Mouse (Mus musculus): ENCODE data around the gene Rflnb. TPM values are rescaled to one million over a fixed set of nuclear protein-coding genes. Genes with fewer than 3 reads are reported as not detected.

Gene Rflnb
- polyA plus RNA-seq, 1 experiment: 15.7 TPM

- 96% methylated on average over 4 of the region's 4 CpGs for WGBS
- Histone ChIP-seq H3K27me3 (ENCODE audit: control insufficient read depth, insufficient read depth, low read length) (no peaks in the 10 kb centered on the region), H3K4me3 (replicated peaks; ENCODE audit: insufficient read depth, low read depth, low read length) (no peak overlapping the region), H3K27ac (ENCODE audit: insufficient read depth, low read length) (no peak overlapping the region), H3K4me1 (ENCODE audit: control insufficient read depth, insufficient read depth, low read length) (peaks cover 29% of the 10 kb centered on the region)
- DNase-seq: no peak
- no peak for TF ChIP-seq POLR2A (IDR thresholded peaks at IDR 0.05; ENCODE audit: borderline replicate concordance, insufficient read depth, low read length)
- no peak for TF ChIP-seq CTCF (IDR thresholded peaks at IDR 0.05; ENCODE audit: borderline replicate concordance, insufficient read depth, low read depth, low read length)
Observed at GRCm38 (mm10) chr11:76033836-76034235, 6.3 kb upstream of the Rflnb start.

- no peak for TF ChIP-seq POLR2A (IDR thresholded peaks at IDR 0.05; ENCODE audit: borderline replicate concordance, insufficient read depth, low read length)
- no peak for TF ChIP-seq CTCF (IDR thresholded peaks at IDR 0.05; ENCODE audit: borderline replicate concordance, insufficient read depth, low read depth, low read length)
- Histone ChIP-seq H3K27me3 (ENCODE audit: control insufficient read depth, insufficient read depth, low read length) (no peaks in the 10 kb centered on the region), H3K4me1 (ENCODE audit: control insufficient read depth, insufficient read depth, low read length) (peaks cover 24% of the 10 kb centered on the region), H3K4me3 (replicated peaks; ENCODE audit: insufficient read depth, low read depth, low read length) (no peak overlapping the region), H3K27ac (ENCODE audit: insufficient read depth, low read length) (no peak overlapping the region)
- 87% methylated on average over 6 of the region's 6 CpGs for WGBS
- no peak for DNase-seq
Observed at GRCm38 (mm10) chr11:76033359-76033758, 5.8 kb upstream of the Rflnb start.

GRCm38 (mm10) chr11:76028072-76028465, 487 bp upstream of the Rflnb start:
- no peaks in the 10 kb centered on the region for H3K27me3 ChIP-seq (ENCODE audit: control insufficient read depth, insufficient read depth, low read length)
- H3K4me3 ChIP-seq (replicated peaks; ENCODE audit: insufficient read depth, low read depth, low read length): peak overlapping the region; percentile 100
- TF ChIP-seq CTCF (IDR thresholded peaks at IDR 0.05; ENCODE audit: borderline replicate concordance, insufficient read depth, low read depth, low read length): no peak
- TF ChIP-seq POLR2A (IDR thresholded peaks at IDR 0.05; ENCODE audit: borderline replicate concordance, insufficient read depth, low read length): no peak
- peak overlapping the region; percentile 48; the same call in 1 of the 2 replicates for H3K27ac ChIP-seq (ENCODE audit: insufficient read depth, low read length)
- peak in 1 of 2 experiments; percentile 51 for DNase-seq
- H3K4me1 ChIP-seq (ENCODE audit: control insufficient read depth, insufficient read depth, low read length): peaks cover 19% of the 10 kb centered on the region
- 6% methylated on average over 14 of the region's 14 CpGs for WGBS

DNA sequence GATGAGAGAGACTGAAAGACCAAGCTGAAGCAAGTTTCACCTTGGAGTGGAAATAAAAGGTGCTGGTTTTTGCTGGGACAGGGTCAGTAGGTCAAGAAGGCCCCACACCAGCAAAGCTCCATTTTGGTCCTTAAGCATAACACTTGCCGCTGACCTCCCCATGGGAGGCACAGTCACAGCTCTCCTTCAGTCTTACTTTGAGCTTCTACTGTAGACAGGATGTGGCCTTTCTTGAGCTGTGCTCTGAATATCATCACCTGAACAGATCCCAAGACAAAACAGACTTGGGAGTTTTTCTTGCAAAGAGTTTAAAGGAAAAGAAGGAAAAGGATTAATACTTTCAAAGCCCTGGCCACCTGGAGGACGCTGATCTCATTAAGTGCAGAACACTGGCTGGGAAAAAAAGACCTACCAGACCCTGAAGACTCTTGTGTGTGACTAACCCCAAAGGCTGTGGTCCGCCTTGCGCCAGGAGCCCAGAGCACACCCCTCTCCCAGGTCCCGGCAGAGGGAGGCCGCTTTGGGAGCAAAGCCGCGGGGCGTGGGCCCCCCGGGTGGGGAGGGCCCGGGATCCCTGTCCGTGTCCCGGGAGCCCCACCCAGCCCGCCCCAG, 949 bp downstream of the Rflnb start:
- WGBS: 11% methylated on average over 14 of the region's 14 CpGs
- H3K4me3 ChIP-seq (replicated peaks; ENCODE audit: insufficient read depth, low read depth, low read length): peak overlapping the region; percentile 100
- no peaks in the 10 kb centered on the region for H3K27me3 ChIP-seq (ENCODE audit: control insufficient read depth, insufficient read depth, low read length)
- peak in 1 of 2 experiments; percentile 14 for DNase-seq
- peaks cover 19% of the 10 kb centered on the region for H3K4me1 ChIP-seq (ENCODE audit: control insufficient read depth, insufficient read depth, low read length)
- no peak for TF ChIP-seq CTCF (IDR thresholded peaks at IDR 0.05; ENCODE audit: borderline replicate concordance, insufficient read depth, low read depth, low read length)
- no peak for TF ChIP-seq POLR2A (IDR thresholded peaks at IDR 0.05; ENCODE audit: borderline replicate concordance, insufficient read depth, low read length)
- H3K27ac ChIP-seq (ENCODE audit: insufficient read depth, low read length): no peak overlapping the region

DNA sequence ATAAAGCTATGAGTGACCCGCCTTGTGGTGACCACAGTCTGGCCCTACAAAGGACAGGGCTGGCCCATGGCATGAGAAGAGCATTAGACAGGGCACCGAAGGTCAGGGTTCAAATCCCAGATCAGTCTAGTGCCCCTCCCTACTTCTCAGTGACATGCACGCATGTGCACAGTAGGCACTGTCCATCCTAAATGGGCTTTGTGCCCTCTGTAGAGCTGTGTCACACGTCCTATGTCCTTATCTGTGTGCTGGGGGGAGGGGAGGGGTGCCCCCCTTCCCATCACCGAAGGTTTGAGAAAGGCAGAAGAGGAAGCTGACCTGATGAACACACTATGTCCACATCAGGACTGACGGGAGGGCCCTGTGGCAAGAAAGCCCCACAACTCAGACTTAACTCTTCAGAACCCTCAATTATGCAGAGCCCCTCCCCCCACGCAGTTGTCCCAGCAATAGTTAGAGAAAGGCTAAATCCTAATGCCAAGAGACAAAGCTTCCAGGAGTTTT, 2.5 kb downstream of the Rflnb start:
- H3K27me3 ChIP-seq (ENCODE audit: control insufficient read depth, insufficient read depth, low read length): no peaks in the 10 kb centered on the region
- TF ChIP-seq POLR2A (IDR thresholded peaks at IDR 0.05; ENCODE audit: borderline replicate concordance, insufficient read depth, low read length) (no peak), CTCF (IDR thresholded peaks at IDR 0.05; ENCODE audit: borderline replicate concordance, insufficient read depth, low read depth, low read length) (no peak)
- H3K4me1 ChIP-seq (ENCODE audit: control insufficient read depth, insufficient read depth, low read length): peaks cover 25% of the 10 kb centered on the region

DNA sequence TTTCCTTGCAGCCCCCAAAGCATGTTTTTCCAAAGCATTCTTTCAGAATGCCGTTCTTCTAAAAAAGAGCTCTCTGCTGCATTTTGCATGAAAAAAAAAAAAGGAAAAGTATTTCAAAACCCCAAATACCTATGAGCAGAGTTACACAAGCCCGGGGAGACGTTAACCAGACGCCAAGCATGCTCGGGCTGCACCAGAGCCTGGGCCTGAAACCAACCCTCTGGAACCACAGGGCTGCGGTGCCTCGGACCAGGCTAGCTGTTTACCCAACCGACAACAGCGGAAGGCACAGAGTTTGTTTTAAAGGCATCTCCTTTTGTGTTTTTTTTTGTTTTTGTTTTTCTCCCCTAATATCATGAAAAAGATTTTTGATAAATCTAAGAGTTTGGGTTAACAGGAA, 6.7 kb downstream of the Rflnb start:
- no peak for DNase-seq
- TF ChIP-seq POLR2A (IDR thresholded peaks at IDR 0.05; ENCODE audit: borderline replicate concordance, insufficient read depth, low read length) (no peak), CTCF (IDR thresholded peaks at IDR 0.05; ENCODE audit: borderline replicate concordance, insufficient read depth, low read depth, low read length) (no peak)
- peaks cover 22% of the 10 kb centered on the region for H3K4me1 ChIP-seq (ENCODE audit: control insufficient read depth, insufficient read depth, low read length)
- no peak overlapping the region for H3K27ac ChIP-seq (ENCODE audit: insufficient read depth, low read length)
- no peaks in the 10 kb centered on the region for H3K27me3 ChIP-seq (ENCODE audit: control insufficient read depth, insufficient read depth, low read length)
- no peak overlapping the region for H3K4me3 ChIP-seq (replicated peaks; ENCODE audit: insufficient read depth, low read depth, low read length)
- WGBS: 79% methylated on average over 9 of the region's 9 CpGs

More for the DNA sequence above, 2.5 kb downstream of the Rflnb start:
- H3K4me3 ChIP-seq (replicated peaks; ENCODE audit: insufficient read depth, low read depth, low read length): no peak overlapping the region
- no peak overlapping the region for H3K27ac ChIP-seq (ENCODE audit: insufficient read depth, low read length)
- no peak for DNase-seq
- 68% methylated on average over 7 of the region's 7 CpGs for WGBS

DNA sequence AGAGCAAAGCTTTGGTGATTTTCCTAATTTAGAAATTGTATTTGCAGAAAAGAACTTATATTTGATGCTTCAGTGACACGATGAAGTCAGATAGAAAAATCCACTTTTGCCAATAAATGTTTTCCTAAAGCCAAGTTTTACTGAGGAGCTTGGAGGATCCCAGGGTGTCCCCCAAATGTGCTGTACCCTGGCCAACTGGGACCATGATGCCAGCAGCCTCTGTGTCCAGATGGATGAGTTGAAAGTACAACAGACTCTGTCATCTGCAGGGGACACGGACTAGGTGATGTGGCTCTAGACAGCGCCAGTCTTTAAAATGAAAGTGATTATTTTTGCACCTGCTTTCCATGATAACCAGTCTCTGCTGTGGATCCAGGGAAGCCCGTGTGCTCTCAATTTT, 7.7 kb downstream of the Rflnb start:
- TF ChIP-seq CTCF (IDR thresholded peaks at IDR 0.05; ENCODE audit: borderline replicate concordance, insufficient read depth, low read depth, low read length) (no peak), POLR2A (IDR thresholded peaks at IDR 0.05; ENCODE audit: borderline replicate concordance, insufficient read depth, low read length) (no peak)
- H3K27me3 ChIP-seq (ENCODE audit: control insufficient read depth, insufficient read depth, low read length): no peaks in the 10 kb centered on the region
- no peak overlapping the region for H3K4me3 ChIP-seq (replicated peaks; ENCODE audit: insufficient read depth, low read depth, low read length)
- peaks cover 14% of the 10 kb centered on the region for H3K4me1 ChIP-seq (ENCODE audit: control insufficient read depth, insufficient read depth, low read length)
- WGBS: 23% methylated on average over 4 of the region's 4 CpGs
- DNase-seq: no peak
- no peak overlapping the region for H3K27ac ChIP-seq (ENCODE audit: insufficient read depth, low read length)

GRCm38 (mm10) chr11:76015814-76016213, 11.8 kb downstream of the Rflnb start:
- Histone ChIP-seq H3K4me3 (replicated peaks; ENCODE audit: insufficient read depth, low read depth, low read length) (no peak overlapping the region), H3K27me3 (ENCODE audit: control insufficient read depth, insufficient read depth, low read length) (no peaks in the 10 kb centered on the region), H3K27ac (ENCODE audit: insufficient read depth, low read length) (no peak overlapping the region), H3K4me1 (ENCODE audit: control insufficient read depth, insufficient read depth, low read length) (peaks cover 9% of the 10 kb centered on the region)
- WGBS: 68% methylated on average over 4 of the region's 4 CpGs
- TF ChIP-seq CTCF (IDR thresholded peaks at IDR 0.05; ENCODE audit: borderline replicate concordance, insufficient read depth, low read depth, low read length) (no peak), POLR2A (IDR thresholded peaks at IDR 0.05; ENCODE audit: borderline replicate concordance, insufficient read depth, low read length) (no peak)
- DNase-seq: no peak
